Mouse (Mus musculus) CH12.LX (cell line): ENCODE results near the gene Fbxo36. TPM values are rescaled to one million over a fixed set of nuclear protein-coding genes. Genes with fewer than 3 reads are reported as not detected.

ENCODE experiments used
- DNase-seq: peaks from one replicate; pipeline ENCODE4 v3.0.0-alpha.2; 2013; ENCODE audit errors: extremely low read depth
- H3K27ac ChIP-seq: 2 replicates; pipeline ENCODE4 v1.5.1; 2012; ENCODE audit warnings: low read depth, mild to moderate bottlenecking, control low read depth, moderate library complexity; ENCODE audit not compliant: insufficient read depth
- H3K27me3 ChIP-seq: replicated peaks from 2 replicates; pipeline ENCODE3; 2012; ENCODE audit warnings: inconsistent platforms
- H3K36me3 ChIP-seq, 2 experiments: replicated peaks in 1 of 2; 2 replicates each; pipeline versions ENCODE3 to v1.6.1; 2012; ENCODE audit warnings: inconsistent platforms in 1 of 2, low read length in 1 of 2, mild to moderate bottlenecking in 1 of 2, mixed read lengths in 1 of 2, moderate library complexity in 1 of 2; ENCODE audit not compliant: control insufficient read depth in 1 of 2, insufficient read depth in 1 of 2
- H3K4me1 ChIP-seq, 2 experiments: 2 replicates each; pipeline ENCODE4 v1.6.1; 2012; ENCODE audit warnings: inconsistent platforms in 1 of 2, moderate library complexity in 1 of 2; ENCODE audit not compliant: insufficient read depth in 2 of 2, control insufficient read depth in 1 of 2
- H3K4me2 ChIP-seq: 2 replicates; pipeline ENCODE4 v1.6.1; 2012; ENCODE audit warnings: low read depth, mild to moderate bottlenecking, control low read depth; ENCODE audit not compliant: poor library complexity, insufficient read depth, severe bottlenecking
- H3K4me3 ChIP-seq, 3 experiments: fragments of 150-350 bp in 1 of 3; sonication (generic) in 1 of 3; replicated peaks in 1 of 3; 2 replicates each; pipeline versions ENCODE3 to v1.5.1; 2011 to 2012; ENCODE audit warnings: low read depth in 2 of 3, low read length in 2 of 3, mild to moderate bottlenecking in 2 of 3, moderate library complexity in 2 of 3, control low read depth in 1 of 3, improper control_type of control experiment in 1 of 3, inconsistent platforms in 1 of 3, mixed read lengths in 1 of 3; ENCODE audit not compliant: poor library complexity in 1 of 3
- H3K79me2 ChIP-seq: replicated peaks from 2 replicates; pipeline ENCODE4 v1.6.1; 2012; ENCODE audit warnings: mild to moderate bottlenecking, moderate library complexity; ENCODE audit not compliant: control insufficient read depth, poor library complexity, insufficient read depth, severe bottlenecking; ENCODE audit errors: extremely low read depth
- H3K9ac ChIP-seq: 2 replicates; pipeline ENCODE4 v1.6.1; 2012; ENCODE audit warnings: low read depth, mild to moderate bottlenecking, control low read depth, moderate library complexity; ENCODE audit not compliant: insufficient read depth
- H3K9me3 ChIP-seq: replicated peaks from 2 replicates; pipeline ENCODE3; 2012; ENCODE audit warnings: low read length, inconsistent platforms, mixed read lengths
- CHD1 ChIP-seq: IDR thresholded peaks from 2 replicates; pipeline ENCODE4 v1.6.1; 2012; ENCODE audit warnings: low read depth, low read length, improper control_type of control experiment, inconsistent platforms
- CHD2 ChIP-seq: IDR thresholded peaks from 2 replicates; pipeline ENCODE4 v1.6.1; 2011; ENCODE audit warnings: low read length, improper control_type of control experiment
- CTCF ChIP-seq, 2 experiments: IDR thresholded peaks in 1 of 2; conservative IDR thresholded peaks in 1 of 2; 2 replicates each; pipeline ENCODE4 v1.5.1; 2011 to 2012; ENCODE audit warnings: low read depth in 2 of 2, low read length in 2 of 2, improper control_type of control experiment in 1 of 2, inconsistent platforms in 1 of 2, mild to moderate bottlenecking in 1 of 2, moderate library complexity in 1 of 2
- EP300 ChIP-seq: IDR thresholded peaks from 2 replicates; pipeline ENCODE4 v1.6.1; 2011; ENCODE audit warnings: low read length, improper control_type of control experiment
- ETS1 ChIP-seq: conservative IDR thresholded peaks from 2 replicates; pipeline ENCODE4 v1.6.1; 2012; ENCODE audit warnings: low read depth, mild to moderate bottlenecking, inconsistent platforms, low read length, improper control_type of control experiment, moderate library complexity
- HCFC1 ChIP-seq: IDR thresholded peaks from 2 replicates; pipeline ENCODE4 v1.6.1; 2012; ENCODE audit warnings: low read depth, mild to moderate bottlenecking, inconsistent platforms, low read length, improper control_type of control experiment
- IRF4 ChIP-seq: IDR thresholded peaks from 2 replicates; pipeline ENCODE4 v1.6.1; 2014; ENCODE audit warnings: low read depth, mild to moderate bottlenecking, inconsistent platforms, low read length, improper control_type of control experiment
- MAFK ChIP-seq: IDR thresholded peaks from 2 replicates; pipeline ENCODE4 v1.6.1; 2011; ENCODE audit warnings: low read length, improper control_type of control experiment; ENCODE audit not compliant: insufficient replicate concordance
- MAZ ChIP-seq: IDR thresholded peaks from 2 replicates; pipeline ENCODE4 v1.6.1; 2012; ENCODE audit warnings: low read depth, mild to moderate bottlenecking, inconsistent platforms, low read length, improper control_type of control experiment, moderate library complexity
- MEF2A ChIP-seq: IDR thresholded peaks from 2 replicates; pipeline ENCODE4 v1.6.1; 2014; ENCODE audit warnings: low read depth, mild to moderate bottlenecking, inconsistent platforms, low read length, improper control_type of control experiment, borderline replicate concordance
- MXI1 ChIP-seq: IDR thresholded peaks from 2 replicates; pipeline ENCODE4 v1.6.1; 2011; ENCODE audit warnings: mild to moderate bottlenecking, low read depth, low read length, improper control_type of control experiment
- MYC ChIP-seq: IDR thresholded peaks from 2 replicates; pipeline ENCODE4 v1.6.1; 2011; ENCODE audit warnings: low read depth, mild to moderate bottlenecking, improper control_type of control experiment, low read length
- NELFE ChIP-seq: IDR thresholded peaks from 2 replicates; pipeline ENCODE4 v1.6.1; 2011; ENCODE audit warnings: low read depth, low read length, improper control_type of control experiment
- PAX5 ChIP-seq: IDR thresholded peaks from 2 replicates; pipeline ENCODE4 v1.6.1; 2012; ENCODE audit warnings: low read length, inconsistent platforms, mixed read lengths
- POLR2A ChIP-seq: IDR thresholded peaks from 2 replicates; pipeline ENCODE4 v1.6.1; 2011; ENCODE audit warnings: low read depth, mild to moderate bottlenecking, improper control_type of control experiment, low read length
- POLR2AphosphoS2 ChIP-seq: IDR thresholded peaks from 2 replicates; pipeline ENCODE4 v1.6.1; 2011; ENCODE audit warnings: low read depth, low read length, improper control_type of control experiment
- RAD21 ChIP-seq: IDR thresholded peaks from 2 replicates; pipeline ENCODE4 v1.6.1; 2011; ENCODE audit warnings: low read depth, mild to moderate bottlenecking, low read length, improper control_type of control experiment, moderate library complexity
- SIN3A ChIP-seq: IDR thresholded peaks from 2 replicates; pipeline ENCODE4 v1.6.1; 2012; ENCODE audit warnings: low read length, improper control_type of control experiment, inconsistent platforms
- SMC3 ChIP-seq: IDR thresholded peaks from 2 replicates; pipeline ENCODE4 v1.6.1; 2011; ENCODE audit warnings: low read depth, low read length, improper control_type of control experiment
- TBP ChIP-seq: conservative IDR thresholded peaks from 2 replicates; pipeline ENCODE4 v1.6.1; 2011; ENCODE audit warnings: low read depth, low read length, improper control_type of control experiment
- TCF12 ChIP-seq: IDR thresholded peaks from 2 replicates; pipeline ENCODE4 v1.6.1; 2014; ENCODE audit warnings: low read depth, mild to moderate bottlenecking, inconsistent platforms, low read length, improper control_type of control experiment
- UBTF ChIP-seq: IDR thresholded peaks from 2 replicates; pipeline ENCODE4 v1.6.1; 2012; ENCODE audit warnings: low read depth, mild to moderate bottlenecking, inconsistent platforms, low read length, improper control_type of control experiment, moderate library complexity
- USF2 ChIP-seq: conservative IDR thresholded peaks from 2 replicates; pipeline ENCODE4 v1.6.1; 2011; ENCODE audit warnings: low read depth, low read length, improper control_type of control experiment
- ZMIZ1 ChIP-seq: IDR thresholded peaks from 2 replicates; pipeline ENCODE4 v1.6.1; 2012; ENCODE audit warnings: low read depth, mild to moderate bottlenecking, inconsistent platforms, low read length, improper control_type of control experiment
- ZNF384 ChIP-seq: IDR thresholded peaks from 2 replicates; pipeline ENCODE4 v1.6.1; 2012; ENCODE audit warnings: low read depth, low read length, improper control_type of control experiment, inconsistent platforms
- dilution Hi-C: fragments of 300-500 bp; cut with MboI; formaldehyde crosslinking; loops from 2 replicates; pipeline ENCODE4 v1.14.3; 2020; ENCODE audit warnings: low sequenced_read_pairs; ENCODE audit not compliant: extremely low pct_unique_long_range_greater_than_20kb, extremely low pct_ligation_motif_present
- in situ Hi-C: fragments of 300-500 bp; cut with MboI; formaldehyde crosslinking; loops from 3 replicates; pipeline ENCODE4 v1.14.3; 2019; ENCODE audit warnings: low sequenced_read_pairs, low pct_ligation_motif_present, low pct_unique_long_range_greater_than_20kb, mixed read lengths
- polyA plus RNA-seq: library from polyadenylated mRNA; unstranded; fragments of >175 nt; gene quantifications from 2 replicates; pipeline ENCODE4 v1.2.1, GENCODE M21; 2012; ENCODE audit warnings: low read depth; ENCODE audit not compliant: insufficient read length
- total RNA-seq, 2 experiments: library from RNA; depleted of rRNA; stranded (reverse); fragments of 300-350 nt in 1 of 2; fragments of >200 nt in 1 of 2; gene quantifications; 2 replicates each; pipeline ENCODE4 v1.2.3; 2012 to 2014

Fbxo36 gene
- total and polyA plus RNA-seq, 3 experiments: 2.5 to 3.8 (median 3.0) TPM

- H3K9me3 ChIP-seq: no peaks in the 10 kb centered on the region
- H3K4me2 ChIP-seq: no peak overlapping the region
- H3K79me2 ChIP-seq: no peaks in the 10 kb centered on the region
- no peaks in the 10 kb centered on the region for H3K27me3 ChIP-seq
- H3K4me3 ChIP-seq: no peak overlapping the region
- TF ChIP-seq MEF2A: no peak
- TF ChIP-seq MAFK: no peak
- no peak for TF ChIP-seq MXI1
- TF ChIP-seq MYC: no peak
- TF ChIP-seq POLR2AphosphoS2: no peak
- no peak for TF ChIP-seq SIN3A
- TF ChIP-seq MAZ: no peak
- TF ChIP-seq CHD2: no peak
- TF ChIP-seq NELFE: no peak
- no peak for TF ChIP-seq SMC3
- no peak for TF ChIP-seq UBTF
- no peak for TF ChIP-seq ZNF384
- TF ChIP-seq TBP: no peak
- no peak for TF ChIP-seq ETS1
- TF ChIP-seq CTCF (conservative IDR thresholded peaks at IDR 0.05 in 1 of 2, IDR thresholded peaks at IDR 0.05 in 1 of 2; ENCODE audit: low read depth in 2 of 2, low read length in 2 of 2): no peak
- TF ChIP-seq RAD21: no peak
- no peak for TF ChIP-seq PAX5
- no peak for TF ChIP-seq USF2
- no peak for TF ChIP-seq CHD1
- no peak for TF ChIP-seq TCF12
- dilution Hi-C loops (no loop called here), in situ Hi-C loops (no loop called here)
- H3K9ac ChIP-seq: no peak overlapping the region
- no peak for DNase-seq
- peaks cover 2 to 18% of the 10 kb centered on the region in 2 experiments for H3K4me1 ChIP-seq
- no peak overlapping the region for H3K27ac ChIP-seq
- H3K36me3 ChIP-seq: no peaks in the 10 kb centered on the region
Observed at GRCm38 (mm10) chr1:84918865-84919264, 79.2 kb downstream of the Fbxo36 start.

GRCm38 (mm10) chr1:84923432-84923831 is 83.8 kb downstream of the Fbxo36 start:
- Histone ChIP-seq H3K27me3 (no peaks in the 10 kb centered on the region), H3K79me2 (no peaks in the 10 kb centered on the region), H3K9me3 (no peaks in the 10 kb centered on the region), H3K27ac (no peak overlapping the region), H3K4me2 (no peak overlapping the region), H3K9ac (no peak overlapping the region), H3K36me3 (no peaks in the 10 kb centered on the region), H3K4me1 (peaks cover 6 to 12% of the 10 kb centered on the region in 2 experiments), H3K4me3 (no peak overlapping the region)
- DNase-seq: no peak
- dilution Hi-C loops: no loop called here
- TF ChIP-seq ZMIZ1 (no peak), IRF4 (no peak), ZNF384 (no peak), POLR2AphosphoS2 (no peak), POLR2A (no peak), HCFC1 (no peak), ETS1 (no peak), EP300 (no peak), MAFK (no peak), CHD1 (no peak)
- in situ Hi-C loops: no loop called here
